Mouse (Mus musculus) left cerebral cortex, adult 18-20 months (tissue): ENCODE data around the gene Gli1. TPM values are rescaled to one million over a fixed set of nuclear protein-coding genes. Genes with fewer than 3 reads are reported as not detected.

ENCODE experiments used
- DNase-seq, 2 experiments: peaks; one replicate each; pipeline ENCODE4 v3.0.0; 2021 to 2022; ENCODE audit warnings: low spot score in 2 of 2, mixed read lengths in 1 of 2
- long read RNA-seq, 2 experiments: library from polyadenylated mRNA; stranded (forward); transcript quantifications; one replicate each; pipeline ENCODE4 v2.0.0; 2021
- total RNA-seq, 2 experiments: library from RNA; stranded (reverse); gene quantifications; 2 replicates each; pipeline ENCODE4 v1.2.3; 2021

Gli1 gene
- 1 to 10 TPM; 3.0 to 4.4 TPM for total RNA-seq
- long read RNA-seq, experiment 1, result 0 reads
- long read RNA-seq, experiment 2, partial matches to known transcripts, result 0 of 2 reads
- long read RNA-seq, experiment 2, other reads (novel, unspliced or antisense), result 2 of 2 reads

DNA sequence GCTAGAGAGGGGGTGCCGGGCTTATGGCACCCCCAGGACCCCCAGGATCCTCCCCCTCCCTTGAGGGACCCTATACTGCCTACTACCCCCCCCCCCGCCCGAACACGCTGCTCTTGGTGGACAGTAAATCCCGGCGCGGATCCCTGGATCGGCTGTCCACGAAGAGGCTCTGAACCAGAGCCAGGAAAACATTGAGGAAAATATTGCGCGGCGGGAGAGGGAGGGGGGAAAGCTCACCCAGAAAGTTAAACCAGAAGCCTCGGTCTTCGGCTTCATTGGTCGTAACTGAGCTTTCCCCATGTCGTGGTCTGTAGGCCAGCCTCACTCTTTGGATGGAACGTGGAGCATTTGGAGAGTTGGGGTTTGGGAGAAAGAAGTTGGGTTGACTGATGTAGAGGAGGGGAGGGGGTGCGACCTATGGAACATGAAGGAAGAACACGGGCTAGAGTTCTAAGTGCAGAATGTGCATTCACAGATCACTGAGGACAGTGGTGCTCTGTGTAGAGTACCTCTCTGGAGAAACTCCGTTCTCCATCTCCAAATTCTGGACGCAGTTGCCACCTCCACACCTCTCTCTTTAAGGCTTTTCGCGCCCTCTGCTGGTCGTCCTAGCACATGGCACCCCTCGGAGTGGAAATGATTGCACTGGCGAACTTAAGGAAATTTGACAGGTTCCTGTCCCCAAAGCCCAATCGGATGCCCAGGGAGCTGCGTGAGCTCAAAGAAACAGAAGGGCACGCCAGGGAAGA, at the start of gene Gli1:
Gene Gli1 (minus strand): TSS at position 84 of the 749 bp plus-strand sequence.
- peak; percentile 82 for DNase-seq

- DNase-seq, result no peak
These were observed 40.0 kb upstream of the Gli1 start for GRCm38 (mm10) chr10:127381743-127382134.

DNA sequence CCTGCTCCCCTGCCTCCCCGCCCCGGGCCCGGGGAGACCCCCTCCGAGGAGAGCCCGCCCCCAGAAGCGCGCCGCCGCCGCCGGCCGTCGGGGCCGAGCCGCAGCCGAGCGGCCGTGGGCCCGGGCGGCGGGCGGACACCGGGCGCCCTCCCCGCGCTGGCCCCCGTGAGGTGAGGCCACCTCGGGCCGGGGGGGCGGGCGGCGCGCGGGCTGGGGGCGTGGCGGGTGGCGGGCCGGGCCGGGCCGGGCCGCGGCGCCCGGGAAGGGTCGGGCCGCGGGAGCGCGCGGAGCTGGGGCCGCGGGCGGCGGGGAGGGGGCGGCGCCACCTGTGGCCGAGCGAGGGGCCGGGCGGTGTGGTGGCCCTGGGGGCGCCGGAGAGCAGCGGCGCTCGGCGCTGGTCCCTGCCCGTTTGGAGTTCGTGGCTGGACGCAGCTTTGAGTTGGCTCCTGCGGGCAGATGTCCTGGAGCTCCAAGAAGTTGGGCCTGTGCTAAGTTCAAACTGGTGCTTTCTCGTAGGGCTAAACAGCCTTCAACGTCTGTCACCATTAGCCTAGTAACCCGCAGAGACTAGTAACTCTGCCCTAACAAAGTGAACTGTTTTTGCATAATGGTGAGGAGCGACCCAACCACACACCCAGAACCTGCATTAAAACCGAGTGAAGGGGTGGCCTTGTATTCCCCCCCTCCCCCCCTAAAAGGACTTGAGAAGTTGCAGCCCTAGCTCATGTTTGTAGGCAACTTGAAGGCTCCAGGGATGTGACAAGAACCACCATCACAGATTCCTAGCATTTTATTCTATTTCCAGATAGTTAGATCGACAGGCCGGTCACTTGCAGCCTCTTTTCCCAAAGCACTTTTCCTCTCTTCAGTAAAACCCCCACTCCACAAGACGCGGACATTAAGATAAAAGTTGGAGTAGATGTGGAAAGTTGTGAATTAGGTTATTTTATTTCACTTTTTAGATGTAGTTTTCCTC, 39.3 kb upstream of the Gli1 start:
- DNase-seq, result peak; percentile 30 to 42

DNA sequence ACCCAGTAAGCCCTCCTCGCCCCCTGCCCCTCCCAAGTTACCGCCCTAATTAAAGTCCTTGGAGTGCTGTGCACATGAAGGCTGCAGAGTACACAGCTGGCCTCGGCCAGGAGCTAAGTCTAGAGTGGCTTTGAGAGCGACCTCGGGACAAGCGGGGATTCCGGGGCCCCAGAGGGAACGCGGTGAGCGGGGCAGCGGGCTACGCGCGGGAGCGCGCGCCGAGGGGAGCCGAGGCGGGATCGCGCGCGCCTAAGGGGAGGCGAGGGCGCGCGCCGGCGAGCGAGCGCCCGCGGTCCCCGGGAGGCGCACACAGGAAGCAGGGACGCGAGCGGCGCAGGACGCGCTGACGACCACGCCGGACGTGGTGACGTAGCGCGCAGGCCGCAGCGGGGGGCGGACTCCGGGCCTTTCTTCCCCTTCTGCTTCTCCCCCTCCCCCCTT, 38.5 kb upstream of the Gli1 start, which contains the start of gene R3hdm2:
Gene R3hdm2 (plus strand): TSS at position 77 of the 441 bp plus-strand sequence.
- DNase-seq, result peak; percentile 85 to 93

- DNase-seq, result no peak
These were observed 37.9 kb upstream of the Gli1 start for GRCm38 (mm10) chr10:127379654-127380053.

GRCm38 (mm10) chr10:127377700-127378099, 35.9 kb upstream of the Gli1 start:
- DNase-seq, result no peak

GRCm38 (mm10) chr10:127371023-127371422, 29.2 kb upstream of the Gli1 start:
- no peak for DNase-seq

GRCm38 (mm10) chr10:127369834-127370820, 28.4 kb upstream of the Gli1 start, which contains the start of gene Inhbc:
TSS of gene Inhbc (minus strand) at chr10:127370431.
- DNase-seq, result no peak

DNA sequence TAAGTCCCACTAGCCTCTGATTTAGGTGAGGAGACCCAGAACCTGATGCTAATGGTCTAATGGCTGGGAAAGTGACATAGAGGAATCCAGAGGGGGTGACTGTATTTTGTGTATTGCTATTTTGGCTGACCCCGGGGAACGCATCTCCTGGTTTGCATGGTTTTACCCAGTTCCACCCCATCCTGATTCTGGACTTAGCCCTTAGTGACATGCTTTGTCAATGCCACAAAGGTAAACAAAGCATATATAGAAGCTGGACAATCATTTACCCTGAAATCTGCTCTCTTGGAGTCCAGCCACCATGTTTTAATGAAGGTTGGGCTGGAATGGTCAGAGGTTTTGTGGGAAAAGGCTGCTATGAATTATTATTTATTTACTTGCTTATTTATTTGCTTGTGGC, 26.5 kb upstream of the Gli1 start:
- DNase-seq, result no peak

DNA sequence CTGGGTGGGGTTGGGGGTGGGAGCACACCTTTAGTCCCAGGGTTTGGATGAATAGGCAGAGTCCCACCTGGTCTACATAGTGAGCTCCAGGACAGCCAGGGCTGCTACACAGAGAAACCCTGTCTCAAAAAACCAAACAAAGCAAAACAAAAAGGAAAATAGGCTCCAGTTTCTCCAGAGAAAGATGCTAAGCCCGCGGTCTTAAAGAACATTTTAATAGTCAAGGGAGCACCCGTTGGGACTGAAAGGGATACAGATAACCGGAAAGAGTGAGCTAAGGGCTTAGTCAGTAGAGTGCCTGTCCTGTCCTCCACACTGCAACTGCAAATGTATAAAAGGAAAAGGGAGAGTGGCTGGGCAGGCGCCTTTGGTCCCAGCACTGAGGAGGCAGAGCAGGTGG, 25.3 kb upstream of the Gli1 start:
- DNase-seq, result no peak

GRCm38 (mm10) chr10:127360714-127361113, 18.9 kb upstream of the Gli1 start:
- no peak for DNase-seq

GRCm38 (mm10) chr10:127355336-127355735, 13.6 kb upstream of the Gli1 start:
- DNase-seq, result no peak

DNA sequence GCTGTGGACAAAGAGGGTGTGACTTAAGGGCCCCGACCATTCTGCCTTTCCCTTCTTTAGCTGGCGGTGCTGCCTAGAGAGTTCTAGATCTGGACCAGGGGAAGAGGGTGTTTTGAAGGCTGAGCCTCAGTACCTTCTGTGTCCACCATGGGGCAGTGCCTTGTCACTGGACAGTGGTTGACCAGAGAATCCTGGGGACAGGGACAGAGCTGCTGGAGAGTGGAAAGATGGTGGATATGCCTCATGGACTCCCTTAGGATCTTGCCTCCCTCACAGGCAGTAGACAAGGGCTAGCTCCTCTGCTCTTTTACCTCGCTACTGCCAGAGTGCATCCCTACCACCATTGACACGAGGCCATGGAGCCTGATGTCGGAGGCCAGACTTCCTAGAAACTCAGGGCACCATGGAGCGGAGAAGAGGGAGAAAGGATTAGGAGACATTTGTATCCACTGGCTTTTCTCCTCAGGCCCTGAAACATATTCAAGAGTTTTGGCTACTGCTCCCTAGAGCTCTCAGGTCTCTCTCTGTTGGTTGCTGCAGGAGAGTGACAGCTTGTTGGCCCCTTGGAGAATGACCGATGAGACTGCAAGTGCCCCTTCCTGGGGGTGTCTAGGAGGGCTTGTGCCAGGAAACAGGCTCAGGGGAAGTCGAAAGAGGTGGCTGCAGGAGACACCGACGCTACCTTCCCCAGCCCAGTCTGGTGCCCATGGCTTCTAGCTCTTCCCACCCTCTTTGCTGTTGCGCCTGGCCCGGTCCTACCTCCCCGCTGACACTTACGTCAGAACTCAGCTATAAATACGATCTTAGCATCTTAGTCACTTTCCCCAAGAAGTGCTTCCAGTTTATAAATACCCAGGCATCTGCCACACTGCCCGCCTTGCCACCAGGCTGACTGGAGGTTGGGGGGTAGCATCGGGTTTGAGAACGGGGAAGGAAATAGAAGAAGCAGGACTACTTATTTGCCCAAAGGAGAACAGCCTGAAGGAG, 12.4 kb upstream of the Gli1 start, which contains the start of gene Inhbe:
Gene Inhbe (minus strand): TSS at position 503 of the 987 bp plus-strand sequence.
- DNase-seq, result peak; percentile 69 to 85

DNA sequence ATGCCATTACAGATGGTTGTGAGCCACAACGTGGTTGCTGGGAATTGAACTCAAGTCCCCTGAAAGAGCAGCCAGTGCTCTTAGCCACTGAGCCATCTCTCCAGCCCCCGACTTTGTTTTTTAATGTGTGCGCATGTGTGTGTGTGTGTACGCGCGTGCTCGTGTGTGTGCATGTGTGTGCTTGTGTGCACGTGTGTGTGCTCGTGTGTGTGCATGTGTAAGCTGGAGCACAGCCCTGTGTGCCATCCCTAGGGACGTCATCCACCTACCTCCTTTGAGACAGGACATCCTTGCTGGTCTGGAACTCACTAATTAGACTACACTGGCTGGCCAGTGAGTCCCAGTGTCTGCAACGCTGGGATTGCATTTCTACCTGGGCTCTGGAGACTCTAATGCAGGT, 11.0 kb upstream of the Gli1 start:
- DNase-seq, result no peak

- no peak for DNase-seq
These were observed 10.4 kb upstream of the Gli1 start for GRCm38 (mm10) chr10:127352187-127352586.

DNA sequence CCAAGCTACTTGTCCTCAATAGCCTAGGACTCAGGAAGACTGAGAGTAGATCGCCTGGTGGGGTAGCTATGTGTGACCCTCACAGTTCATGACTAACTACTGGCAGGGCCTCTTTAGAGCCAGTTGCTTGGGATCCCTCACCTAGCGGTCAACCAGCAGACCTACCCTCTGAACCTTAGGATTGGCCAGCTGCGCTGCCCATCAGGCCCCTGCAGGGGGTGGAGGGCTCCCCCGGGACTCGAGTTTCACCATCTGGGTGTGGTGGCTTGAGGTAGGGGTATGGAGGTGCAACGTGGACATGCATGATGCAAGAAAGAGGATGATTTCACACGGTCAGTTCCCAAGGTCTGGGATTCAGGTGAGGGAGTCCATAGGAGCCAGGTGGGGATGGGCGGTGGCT, 9.9 kb upstream of the Gli1 start:
- DNase-seq, result no peak

DNA sequence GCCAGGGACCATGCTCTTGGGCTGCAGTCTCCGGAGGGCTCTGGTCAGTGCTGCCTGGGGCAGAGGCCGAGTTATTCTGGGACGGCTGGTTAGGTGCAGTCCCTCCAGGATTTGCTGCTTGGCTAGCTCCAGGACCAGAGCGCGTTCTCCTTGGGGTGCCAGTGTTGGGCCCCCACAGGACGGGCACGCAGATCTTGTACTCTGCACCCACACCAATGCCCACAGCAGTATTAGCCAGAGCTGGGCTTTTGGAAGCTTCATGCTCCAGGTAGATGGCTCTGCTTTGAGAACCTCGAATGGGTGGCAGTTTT, 9.5 kb upstream of the Gli1 start:
- no peak for DNase-seq

DNA sequence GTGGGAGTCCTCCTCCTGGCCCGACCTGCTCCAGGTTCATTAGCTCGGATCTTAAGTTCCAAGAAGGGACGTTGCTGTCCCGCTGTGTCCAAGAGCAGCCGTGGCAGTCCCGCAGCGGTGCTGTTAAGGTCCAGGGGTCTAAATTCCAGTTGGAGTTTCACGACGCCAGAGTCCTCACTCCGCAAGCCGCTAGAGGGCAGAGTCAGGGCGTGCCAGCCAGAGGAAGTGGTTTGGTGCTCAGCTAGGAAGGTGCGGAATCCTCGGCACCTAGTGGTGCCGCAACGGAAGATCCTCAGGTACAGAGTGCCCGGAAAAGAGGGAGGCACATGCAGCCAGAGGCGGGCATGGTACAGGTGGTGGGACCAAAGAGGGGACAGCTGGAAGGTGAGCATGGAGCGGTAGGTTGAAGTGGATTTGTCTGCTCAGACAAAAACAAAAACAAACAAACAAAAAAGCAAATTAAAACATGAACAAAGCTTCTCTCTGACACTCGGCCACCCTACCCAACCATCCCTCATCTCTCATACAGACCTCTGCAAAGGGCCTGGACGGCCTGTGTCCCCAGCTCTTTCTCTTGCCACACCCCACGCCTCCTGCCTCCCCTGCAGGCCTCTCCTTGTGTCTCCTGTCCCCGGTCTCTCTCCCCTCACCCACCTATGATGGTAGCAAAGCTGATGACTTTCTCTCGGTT, 9.0 kb upstream of the Gli1 start:
- peak; percentile 79 to 82 for DNase-seq

GRCm38 (mm10) chr10:127349810-127350209, 8.0 kb upstream of the Gli1 start:
- peak in 1 of 2 experiments; percentile 53 for DNase-seq
